Mouse (Mus musculus) layer of hippocampus, postnatal 36 days (tissue): ENCODE data around the gene Higd1a. TPM values are rescaled to one million over a fixed set of nuclear protein-coding genes. Genes with fewer than 3 reads are reported as not detected.

Experiments
- total RNA-seq, 2 experiments: library from RNA; stranded (reverse); gene quantifications; 2 replicates each; pipeline ENCODE4 v1.2.3; 2021

Higd1a gene
- total RNA-seq, 2 experiments from 2014 or later: 90.4 to 93.2 TPM

Other genes with a start within 250 kb of the Higd1a start
- gene Lyzl4, start 216.3 kb downstream of the Higd1a start, total RNA-seq: 1 to 10 TPM in 1 of 2 experiments, under 1 TPM in 1; 0.37 to 1.6 TPM
- gene Vipr1, start 215.6 kb downstream of the Higd1a start, total RNA-seq: 10 to 100 TPM; 15.0 to 18.7 TPM
- gene Sec22c, start 152.9 kb downstream of the Higd1a start, total RNA-seq: 10 to 100 TPM; 31.7 to 31.8 TPM
- gene Ss18l2, start 148.0 kb downstream of the Higd1a start, total RNA-seq: 10 to 100 TPM; 73.2 to 84.3 TPM
- 100 to 1,000 TPM in 1 of 2 experiments, 10 to 100 TPM in 1; 99.0 to 145 TPM for gene Nktr, start 139.2 kb downstream of the Higd1a start, total RNA-seq
- 100 to 1,000 TPM; 105 to 106 TPM for gene Zfp651, start 99.0 kb downstream of the Higd1a start, total RNA-seq
- gene Klhl40, start 80.8 kb downstream of the Higd1a start, total RNA-seq: 1 to 10 TPM; 2.8 to 3.5 TPM
- gene Hhatl, start 65.9 kb downstream of the Higd1a start, total RNA-seq: 10 to 100 TPM; 14.6 to 15.9 TPM
- gene Ccdc13, start 18.9 kb downstream of the Higd1a start, total RNA-seq: 1 to 10 TPM; 7.5 to 9.7 TPM
- 1 to 10 TPM; 1.3 to 1.5 TPM for gene Ackr2, start 40.0 kb upstream of the Higd1a start, total RNA-seq
- not detected for gene Cyp8b1, start 57.9 kb upstream of the Higd1a start, total RNA-seq
- gene Fam198a, start 92.6 kb upstream of the Higd1a start, total RNA-seq: 1 to 10 TPM; 5.8 to 6.8 TPM
- gene Pomgnt2, start 138.7 kb upstream of the Higd1a start, total RNA-seq: 10 to 100 TPM; 41.2 to 44.0 TPM